Mouse (Mus musculus) urinary bladder, adult 2 months (tissue): ENCODE measurements around the gene Ppp1r10. TPM values are rescaled to one million over a fixed set of nuclear protein-coding genes. Genes with fewer than 3 reads are reported as not detected.

Source experiments
- polyA plus RNA-seq: library from polyadenylated mRNA; depleted of rRNA; stranded (reverse); fragments of >200 nt; gene quantifications from 2 replicates; pipeline ENCODE4 v1.2.3, GENCODE M21; 2012; rRNA removed

The Ppp1r10 gene
- polyA plus RNA-seq, 1 experiment = 26.0 TPM

Other genes starting within 250 kb of the Ppp1r10 start
- 21.3 and 21.8 TPM in 2 replicates for gene Vars2, start 248.8 kb upstream of the Ppp1r10 start, polyA plus RNA-seq
- 19.8 and 22.4 TPM in 2 replicates for gene Gtf2h4, start 242.7 kb upstream of the Ppp1r10 start, polyA plus RNA-seq
- gene Ddr1, start 211.8 kb upstream of the Ppp1r10 start, polyA plus RNA-seq = 20.2 and 28.6 TPM in 2 replicates
- gene Ier3, start 94.8 kb upstream of the Ppp1r10 start, polyA plus RNA-seq = 55.3 and 73.7 TPM in 2 replicates
- gene Flot1, start 93.2 kb upstream of the Ppp1r10 start, polyA plus RNA-seq = 156 and 192 TPM in 2 replicates
- gene Tubb5, start 78.1 kb upstream of the Ppp1r10 start, polyA plus RNA-seq = 257 TPM in 2 replicates
- 10.4 and 14.2 TPM in 2 replicates for gene Mdc1, start 74.9 kb upstream of the Ppp1r10 start, polyA plus RNA-seq
- 10.9 and 11.6 TPM in 2 replicates for gene Nrm, start 55.1 kb upstream of the Ppp1r10 start, polyA plus RNA-seq
- gene Ppp1r18, start 50.8 kb upstream of the Ppp1r10 start, polyA plus RNA-seq = 55.2 and 57.5 TPM in 2 replicates
- 53.4 and 57.7 TPM in 2 replicates for gene Dhx16, start 36.6 kb upstream of the Ppp1r10 start, polyA plus RNA-seq
- gene 2310061I04Rik, start 19.0 kb upstream of the Ppp1r10 start, polyA plus RNA-seq = 29.6 and 35.9 TPM in 2 replicates
- gene Atat1, start 6.4 kb upstream of the Ppp1r10 start, polyA plus RNA-seq = 45.9 and 58.8 TPM in 2 replicates
- 77.9 and 90.8 TPM in 2 replicates for gene Mrps18b, start within 50 bp of the Ppp1r10 start, polyA plus RNA-seq
- 58.4 and 74.6 TPM in 2 replicates for gene Abcf1, start 53.3 kb downstream of the Ppp1r10 start, polyA plus RNA-seq
- 28.5 and 39.5 TPM in 2 replicates for gene Gnl1, start 63.4 kb downstream of the Ppp1r10 start, polyA plus RNA-seq
- 22.2 and 23.7 TPM in 2 replicates for gene Prr3, start 63.8 kb downstream of the Ppp1r10 start, polyA plus RNA-seq
- gene H2-T24, start 104.1 kb downstream of the Ppp1r10 start, polyA plus RNA-seq = 1.5 and 2.0 TPM in 2 replicates
- 189 and 190 TPM in 2 replicates for gene H2-T23, start 116.4 kb downstream of the Ppp1r10 start, polyA plus RNA-seq
- gene H2-T22, start 126.3 kb downstream of the Ppp1r10 start, polyA plus RNA-seq = 66.8 and 76.7 TPM in 2 replicates
- gene Gm6034, start 126.5 kb downstream of the Ppp1r10 start, polyA plus RNA-seq = 0.06 TPM in 1 of 2 replicates, not detected in the other
- 0.09 and 0.14 TPM in 2 replicates for gene Gm11127, start 141.9 kb downstream of the Ppp1r10 start, polyA plus RNA-seq
- gene Gm19684, start 205.2 kb downstream of the Ppp1r10 start, polyA plus RNA-seq = 0.12 and 0.13 TPM in 2 replicates
- gene Gm7030, start 213.0 kb downstream of the Ppp1r10 start, polyA plus RNA-seq = not detected in 2 replicates